Mouse (Mus musculus): ENCODE data around the gene Hist1h2an. TPM values are rescaled to one million over a fixed set of nuclear protein-coding genes. Genes with fewer than 3 reads are reported as not detected.
"Not testable (repeated sequence)": the region's sequence is repeated elsewhere in the genome, so short reads cannot be mapped to it uniquely, and the experiment has no call there.

Gene Hist1h2an
- total RNA-seq (2018; cell fraction: chromatin; rRNA removed), result 10 to 100 TPM in 1 of 26 experiments, 1 to 10 TPM in 6, not detected in 19; 4.5 to 13.8 (median 6.9) TPM
- 10 to 100 TPM in 4 of 26 experiments, 1 to 10 TPM in 17, under 1 TPM in 2, not detected in 3; 0.92 to 20.1 (median 3.8) TPM for total RNA-seq (2018; cell fraction: cytosol; rRNA removed)
- total RNA-seq (2018; cell fraction: nucleus; rRNA removed), result 10 to 100 TPM in 2 of 26 experiments, 1 to 10 TPM in 8, not detected in 16; 3.7 to 16.7 (median 6.7) TPM
- polyA plus RNA-seq (2018), result not detected in 3 replicates

- H3K36me3 ChIP-seq (ENCODE audit: inconsistent target); H3K79me2 ChIP-seq (ENCODE audit: inconsistent target): not testable (repeated sequence)
- under 1% methylated on average over 22 of the region's 63 CpGs for WGBS (ENCODE audit: missing documents)
- peak within 1 kb of the TSS; percentile 20 for H3K4me3 ChIP-seq (ENCODE audit: inconsistent target)
- H3K27ac ChIP-seq, result peak within 1 kb of the TSS; percentile 88
Observed at GRCm38 (mm10) chr13:21786899-21787629, at the start of gene Hist1h2an, which contains the start of gene Hist1h2bp. Gene Hist1h2an (minus strand): TSS chr13:21787218. Gene Hist1h2bp (plus strand): TSS chr13:21787461.

GRCm38 (mm10) chr13:21833461-21833860 is 46.4 kb upstream of the Hist1h2an start, which contains the start of the genes Hist1h2ap and Hist1h2br:
Gene Hist1h2ap (minus strand): TSS chr13:21833507.
Gene Hist1h2br (plus strand): TSS chr13:21833743.
- not testable (repeated sequence) for H3K36me3 ChIP-seq (ENCODE audit: inconsistent target); H3K4me3 ChIP-seq (ENCODE audit: inconsistent target); H3K79me2 ChIP-seq (ENCODE audit: inconsistent target); H3K27ac ChIP-seq
- no CpG with 5 or more reads among the region's 24 CpGs for WGBS (ENCODE audit: missing documents)

DNA sequence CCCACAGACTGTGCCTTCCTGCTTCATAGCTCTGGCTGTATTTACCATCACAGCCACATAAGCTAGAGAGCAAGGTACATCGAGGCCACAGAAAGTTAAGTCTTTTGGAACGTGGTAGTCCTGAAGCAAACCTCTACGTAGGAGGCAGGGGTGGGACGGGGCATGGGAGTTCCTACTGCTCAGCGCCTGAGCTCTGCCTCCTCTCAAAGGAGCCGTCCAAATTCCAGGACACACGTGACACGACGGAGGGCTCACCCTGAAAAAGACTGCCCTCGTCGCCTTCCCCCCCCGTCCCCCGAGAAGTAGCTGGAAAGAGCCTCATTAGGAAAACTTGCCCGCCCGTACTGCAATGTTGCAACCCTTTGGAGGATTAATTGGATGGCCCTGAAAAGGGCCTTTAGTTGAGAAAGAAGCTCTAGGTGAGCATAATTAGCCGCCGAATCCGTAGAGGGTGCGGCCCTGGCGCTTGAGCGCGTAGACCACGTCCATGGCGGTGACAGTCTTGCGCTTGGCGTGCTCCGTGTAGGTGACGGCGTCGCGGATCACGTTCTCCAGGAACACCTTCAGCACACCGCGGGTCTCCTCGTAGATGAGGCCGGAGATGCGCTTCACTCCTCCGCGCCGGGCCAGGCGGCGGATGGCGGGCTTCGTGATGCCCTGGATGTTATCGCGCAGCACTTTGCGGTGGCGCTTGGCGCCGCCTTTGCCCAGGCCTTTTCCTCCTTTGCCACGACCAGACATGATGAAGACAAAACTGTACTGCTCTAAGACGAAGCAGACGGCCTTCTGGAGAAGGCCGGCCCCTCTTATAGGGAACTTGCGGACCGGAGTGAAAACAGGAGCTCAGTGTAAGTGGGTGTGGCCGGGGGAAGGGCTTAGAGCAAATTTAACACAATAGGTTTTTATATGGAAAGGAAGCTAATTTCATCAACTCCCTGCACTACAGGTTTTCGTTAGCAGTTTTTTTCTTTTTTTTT is 44.7 kb upstream of the Hist1h2an start, which contains the start of gene Hist1h4n:
TSS of gene Hist1h4n (minus strand) at position 779 of the 977 bp plus-strand sequence.
- not testable (repeated sequence) for H3K27ac ChIP-seq; H3K36me3 ChIP-seq (ENCODE audit: inconsistent target); H3K79me2 ChIP-seq (ENCODE audit: inconsistent target); H3K4me3 ChIP-seq (ENCODE audit: inconsistent target)
- WGBS (ENCODE audit: missing documents), result no CpG with 5 or more reads among the region's 58 CpGs

GRCm38 (mm10) chr13:21830344-21830743 is 43.3 kb upstream of the Hist1h2an start:
- Histone ChIP-seq H3K79me2 (ENCODE audit: inconsistent target) (no peaks in the 10 kb centered on the region), H3K4me3 (ENCODE audit: inconsistent target) (no peak overlapping the region), H3K27ac (no peak overlapping the region), H3K36me3 (ENCODE audit: inconsistent target) (no peaks in the 10 kb centered on the region)
- 95% methylated on average over 10 of the region's 10 CpGs for WGBS (ENCODE audit: missing documents)

DNA sequence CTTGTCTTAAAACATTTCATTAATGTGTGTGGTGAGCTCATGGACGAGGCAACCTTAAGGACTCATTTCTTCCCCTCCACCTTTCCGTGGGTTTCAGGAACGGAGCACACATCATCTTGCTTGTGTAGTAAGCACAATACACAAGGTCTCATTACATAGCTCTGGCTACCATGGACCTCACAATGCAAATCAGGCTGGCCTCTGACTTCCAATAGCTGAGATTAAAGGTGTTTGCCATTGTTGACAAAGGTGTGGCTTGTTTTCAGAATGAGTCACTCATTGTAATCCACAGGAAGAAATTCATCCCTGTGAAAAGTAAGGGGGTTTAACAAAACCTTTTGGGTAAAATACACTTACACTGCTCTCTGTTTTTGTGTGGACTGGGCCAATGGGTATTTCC is 41.5 kb upstream of the Hist1h2an start:
- Histone ChIP-seq H3K79me2 (ENCODE audit: inconsistent target) (no peaks in the 10 kb centered on the region), H3K27ac (no peak overlapping the region), H3K4me3 (ENCODE audit: inconsistent target) (no peak overlapping the region), H3K36me3 (ENCODE audit: inconsistent target) (no peaks in the 10 kb centered on the region)
- 96% methylated on average over 3 of the region's 3 CpGs for WGBS (ENCODE audit: missing documents)

GRCm38 (mm10) chr13:21820082-21820890 is 33.3 kb upstream of the Hist1h2an start:
- H3K4me3 ChIP-seq (ENCODE audit: inconsistent target); H3K27ac ChIP-seq; H3K79me2 ChIP-seq (ENCODE audit: inconsistent target); H3K36me3 ChIP-seq (ENCODE audit: inconsistent target): not testable (repeated sequence)
- WGBS (ENCODE audit: missing documents), result 79% methylated on average over 2 of the region's 16 CpGs

DNA sequence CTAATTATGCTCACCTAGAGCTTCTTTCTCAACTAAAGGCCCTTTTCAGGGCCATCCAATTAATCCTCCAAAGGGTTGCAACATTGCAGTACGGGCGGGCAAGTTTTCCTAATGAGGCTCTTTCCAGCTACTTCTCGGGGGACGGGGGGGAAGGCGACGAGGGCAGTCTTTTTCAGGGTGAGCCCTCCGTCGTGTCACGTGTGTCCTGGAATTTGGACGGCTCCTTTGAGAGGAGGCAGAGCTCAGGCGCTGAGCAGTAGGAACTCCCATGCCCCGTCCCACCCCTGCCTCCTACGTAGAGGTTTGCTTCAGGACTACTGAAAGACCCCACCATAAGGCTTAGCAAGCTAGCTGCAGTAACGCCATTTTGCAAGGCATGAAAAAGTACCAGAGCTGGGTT is 25.1 kb upstream of the Hist1h2an start:
- not testable (repeated sequence) for H3K79me2 ChIP-seq (ENCODE audit: inconsistent target); H3K4me3 ChIP-seq (ENCODE audit: inconsistent target); H3K36me3 ChIP-seq (ENCODE audit: inconsistent target); H3K27ac ChIP-seq
- 0% methylated on average over 2 of the region's 14 CpGs for WGBS (ENCODE audit: missing documents)

GRCm38 (mm10) chr13:21811539-21811938 is 24.5 kb upstream of the Hist1h2an start, which contains the start of gene Hist1h4m:
Gene Hist1h4m (plus strand): TSS chr13:21811746.
- not testable (repeated sequence) for H3K79me2 ChIP-seq (ENCODE audit: inconsistent target); H3K27ac ChIP-seq; H3K36me3 ChIP-seq (ENCODE audit: inconsistent target); H3K4me3 ChIP-seq (ENCODE audit: inconsistent target)
- no CpG with 5 or more reads among the region's 24 CpGs for WGBS (ENCODE audit: missing documents)

DNA sequence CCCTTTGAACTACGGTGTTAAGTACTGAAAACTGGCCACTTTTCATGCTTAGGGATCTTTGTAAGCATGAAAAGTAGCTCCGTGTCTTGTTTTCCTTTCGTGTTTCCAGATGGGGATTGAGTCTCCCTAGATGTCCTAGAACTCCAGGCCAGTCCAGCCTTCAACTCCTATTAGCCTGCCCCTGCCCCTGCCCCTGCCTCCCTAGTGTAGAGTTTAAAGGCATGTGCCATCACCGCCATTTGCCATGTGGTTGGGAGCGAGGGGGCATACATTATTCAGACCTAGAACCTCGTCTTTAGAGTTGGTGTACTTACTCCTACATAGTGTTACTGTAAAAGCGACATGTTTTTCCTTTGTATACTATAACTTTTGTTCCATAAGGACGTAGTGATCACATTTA is 24.1 kb upstream of the Hist1h2an start:
- WGBS (ENCODE audit: missing documents), result no CpG with 5 or more reads among the region's 8 CpGs
- H3K36me3 ChIP-seq (ENCODE audit: inconsistent target); H3K27ac ChIP-seq; H3K79me2 ChIP-seq (ENCODE audit: inconsistent target); H3K4me3 ChIP-seq (ENCODE audit: inconsistent target): not testable (repeated sequence)

GRCm38 (mm10) chr13:21810073-21810472 is 23.1 kb upstream of the Hist1h2an start, which contains the start of the genes Hist1h2bq and Hist1h2ao:
Gene Hist1h2bq (minus strand): TSS chr13:21810197.
Gene Hist1h2ao (plus strand): TSS chr13:21810465.
- WGBS (ENCODE audit: missing documents), result no CpG with 5 or more reads among the region's 23 CpGs

GRCm38 (mm10) chr13:21803058-21803457 is 16.0 kb upstream of the Hist1h2an start:
- H3K79me2 ChIP-seq (ENCODE audit: inconsistent target); H3K4me3 ChIP-seq (ENCODE audit: inconsistent target); H3K36me3 ChIP-seq (ENCODE audit: inconsistent target); H3K27ac ChIP-seq: not testable (repeated sequence)
- WGBS (ENCODE audit: missing documents), result no CpG with 5 or more reads among the region's 4 CpGs

More at GRCm38 (mm10) chr13:21810073-21810472, 23.1 kb upstream of the Hist1h2an start, which contains the start of the genes Hist1h2bq and Hist1h2ao:
- not testable (repeated sequence) for H3K36me3 ChIP-seq (ENCODE audit: inconsistent target); H3K79me2 ChIP-seq (ENCODE audit: inconsistent target); H3K4me3 ChIP-seq (ENCODE audit: inconsistent target); H3K27ac ChIP-seq

- not testable (repeated sequence) for H3K4me3 ChIP-seq (ENCODE audit: inconsistent target); H3K27ac ChIP-seq; H3K36me3 ChIP-seq (ENCODE audit: inconsistent target); H3K79me2 ChIP-seq (ENCODE audit: inconsistent target)
Observed at GRCm38 (mm10) chr13:21797163-21797562, 10.1 kb upstream of the Hist1h2an start.

DNA sequence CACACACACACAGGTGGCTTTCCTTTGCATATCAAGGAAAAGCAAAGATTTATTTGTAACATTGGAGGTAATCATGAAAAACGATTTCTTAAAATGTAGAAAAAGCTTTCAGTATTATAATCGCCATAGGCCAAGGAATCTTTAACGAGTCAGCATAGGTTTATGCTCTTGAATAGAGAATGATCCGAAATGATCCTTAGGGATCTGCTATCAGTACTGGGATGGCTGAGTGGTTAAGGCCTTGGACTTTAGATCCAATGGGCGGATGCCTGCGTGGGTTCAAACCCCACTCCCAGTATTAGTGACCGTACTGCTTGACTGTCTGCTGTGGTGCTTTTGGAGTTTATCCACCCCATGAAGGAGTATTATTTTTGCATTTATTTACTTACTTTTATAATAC is 8.6 kb upstream of the Hist1h2an start:
- WGBS (ENCODE audit: missing documents), result 89% methylated on average over 6 of the region's 7 CpGs

More for the DNA sequence above, 8.6 kb upstream of the Hist1h2an start:
- no peak overlapping the region for H3K27ac ChIP-seq
- no peaks in the 10 kb centered on the region for H3K36me3 ChIP-seq (ENCODE audit: inconsistent target)
- H3K79me2 ChIP-seq (ENCODE audit: inconsistent target), result no peaks in the 10 kb centered on the region
- no peak overlapping the region for H3K4me3 ChIP-seq (ENCODE audit: inconsistent target)
